Mouse (Mus musculus) brain, embryonic 14.5 days (tissue): ENCODE data around the gene Fam69a.

Experiments
- CTCF ChIP-seq: fragments of 200-500 bp; IDR thresholded peaks from 2 replicates; pipeline ENCODE4 v1.5.1; 2012; ENCODE audit warnings: inconsistent platforms, mild to moderate bottlenecking, moderate library complexity, borderline replicate concordance; ENCODE audit not compliant: insufficient read depth, insufficient read length; ENCODE audit errors: extremely low read depth
- POLR2A ChIP-seq: fragments of 200-500 bp; IDR thresholded peaks from 2 replicates; pipeline ENCODE4 v1.6.1; 2012; ENCODE audit warnings: mild to moderate bottlenecking, inconsistent platforms, borderline replicate concordance; ENCODE audit not compliant: poor library complexity, insufficient read depth, insufficient read length, severe bottlenecking; ENCODE audit errors: extremely low read depth

DNA sequence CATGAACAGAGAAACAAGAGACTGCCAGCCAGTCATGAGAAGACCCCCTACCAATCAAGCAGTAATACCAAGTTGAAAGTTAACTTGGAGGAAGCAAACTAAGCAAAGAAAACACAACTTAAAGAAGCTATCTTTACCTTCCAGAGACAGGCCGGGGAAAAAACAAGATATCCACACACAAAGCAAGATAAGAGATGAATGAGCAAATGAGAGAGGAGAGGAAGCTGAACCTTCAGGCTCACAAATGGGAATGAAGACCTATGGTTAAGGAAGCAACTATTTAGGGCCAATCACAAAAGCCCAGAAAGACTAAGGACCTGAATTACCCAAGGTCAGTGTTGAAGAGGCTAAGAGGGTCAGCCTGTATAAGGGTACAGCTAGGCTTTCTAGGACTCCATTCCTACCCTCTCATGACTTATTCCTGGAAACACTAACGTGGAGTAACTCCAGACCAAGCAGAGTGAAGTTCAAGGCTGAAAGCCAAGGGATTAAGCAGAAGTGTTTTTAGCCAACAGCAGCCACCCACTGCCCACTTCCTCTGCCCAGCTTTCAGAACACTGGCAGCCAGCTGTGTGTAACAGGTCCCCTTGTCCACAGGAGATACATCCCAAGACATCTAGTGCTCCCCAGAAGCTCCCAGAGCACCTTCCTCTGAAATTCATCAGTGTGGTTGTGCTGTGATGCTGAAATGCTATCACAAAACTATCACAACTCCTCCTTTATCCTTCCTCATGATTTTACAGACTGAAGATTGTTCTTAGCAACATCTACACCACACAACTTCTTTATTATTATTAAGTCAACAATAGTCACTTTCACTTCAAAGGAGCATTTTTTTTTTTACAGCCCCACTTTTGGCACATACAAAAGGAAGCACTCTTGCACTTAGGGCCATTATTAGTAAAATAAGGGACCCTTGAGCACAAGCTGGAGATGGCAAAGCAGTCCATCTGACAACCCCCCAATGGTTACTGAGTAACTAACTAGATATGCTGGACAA lies 120.5 kb downstream of the Fam69a start:
- TF ChIP-seq CTCF (no peak), POLR2A (no peak)
